Mouse (Mus musculus): Measurements from ENCODE around the gene Pin4.

DNA sequence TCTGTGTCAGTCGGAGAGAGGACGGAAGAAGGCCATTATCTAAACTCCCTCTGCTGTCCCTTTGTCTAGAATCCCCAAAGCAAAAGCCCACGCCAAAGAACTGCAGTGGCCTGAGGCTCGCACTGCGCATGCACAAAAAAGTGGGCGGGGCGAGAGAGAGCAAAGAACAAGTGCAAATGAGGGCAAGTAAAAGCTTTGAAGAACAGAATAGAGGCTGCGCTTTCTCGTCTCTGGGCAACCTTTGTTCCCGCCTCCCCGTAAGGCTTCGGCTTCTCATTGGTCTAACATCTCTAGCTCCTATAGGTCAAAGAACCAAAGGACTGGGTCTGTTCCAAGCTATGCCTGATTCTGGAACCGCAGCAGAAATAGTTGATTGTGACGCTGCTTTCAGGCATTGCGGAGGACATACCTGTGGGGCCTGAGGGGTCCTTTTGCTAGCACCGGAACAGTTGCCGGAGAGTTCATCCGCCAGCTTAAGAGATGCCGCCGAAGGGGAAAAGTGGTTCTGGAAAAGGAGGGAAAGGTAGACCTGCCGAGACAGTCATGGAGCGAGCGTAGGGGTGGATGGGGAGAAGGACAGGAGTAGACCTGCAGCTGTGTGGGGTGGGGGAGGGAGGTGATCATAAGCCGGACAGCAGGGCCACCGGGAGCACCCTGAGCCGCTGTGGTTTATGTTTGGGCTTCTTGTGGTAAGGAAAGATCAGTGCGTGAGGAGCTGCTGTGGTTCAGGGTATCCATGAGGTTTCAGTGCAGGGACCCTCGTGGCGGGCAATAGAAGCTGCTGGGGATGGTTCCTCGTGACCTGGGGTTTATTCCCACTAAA, at the start of gene Pin4:
- no peak for TF ChIP-seq GATA1 (IDR thresholded peaks at IDR 0.05; ENCODE audit: borderline replicate concordance, low read length)
- no peak for TF ChIP-seq FLI1 (IDR thresholded peaks at IDR 0.05; ENCODE audit: low read length)

Measured in megakaryocyte, embryonic 14.5 days (primary cell).